Mouse (Mus musculus) kidney, adult 11 months (tissue): ENCODE data around the gene Gm10721.
"Not testable (repeated sequence)": the region's sequence is repeated elsewhere in the genome, so short reads cannot be mapped to it uniquely, and the experiment has no call there.

Experiments used
- DNase-seq: peaks from one replicate; pipeline ENCODE4 v3.0.0; 2022

The Gm10721 gene

DNA sequence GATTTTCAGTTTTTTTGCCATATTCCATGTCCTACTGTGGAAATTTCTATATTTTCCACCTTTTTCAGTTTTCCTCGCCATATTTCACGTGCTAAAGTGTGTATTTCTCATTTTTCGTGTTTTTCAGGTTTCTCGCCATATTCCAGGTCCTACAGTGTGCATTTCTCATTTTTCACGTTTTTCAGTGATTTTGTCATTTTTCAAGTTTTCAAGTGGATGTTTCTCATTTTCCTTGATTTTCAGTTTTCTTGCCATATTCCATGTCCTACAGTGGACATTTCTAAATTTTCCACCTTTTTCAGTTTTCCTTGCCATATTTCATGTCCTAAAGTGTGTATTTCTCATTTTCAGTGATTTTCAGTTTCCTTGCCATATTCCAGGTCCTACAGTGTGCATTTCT, 13.2 kb downstream of the Gm10721 start:
- DNase-seq, result not testable (repeated sequence)

DNA sequence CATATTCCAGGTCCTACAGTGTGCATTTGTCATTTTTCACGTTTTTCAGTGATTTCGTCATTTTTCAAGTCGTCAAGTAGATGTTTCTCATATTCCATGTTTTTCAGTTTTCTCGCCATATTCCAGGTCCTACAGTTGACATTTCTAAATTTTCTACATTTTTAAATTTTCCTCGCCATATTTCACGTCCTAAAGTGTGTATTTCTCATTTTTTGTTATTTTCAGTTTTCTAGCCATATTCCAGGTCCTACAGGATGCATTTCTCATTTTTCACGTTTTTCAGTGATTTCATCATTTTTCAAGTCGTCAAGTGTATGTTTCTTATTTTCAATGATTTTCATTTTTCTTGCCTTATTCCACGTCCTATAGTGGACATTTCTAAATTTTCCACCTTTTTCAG, 13.8 kb downstream of the Gm10721 start:
- DNase-seq, result not testable (repeated sequence)

DNA sequence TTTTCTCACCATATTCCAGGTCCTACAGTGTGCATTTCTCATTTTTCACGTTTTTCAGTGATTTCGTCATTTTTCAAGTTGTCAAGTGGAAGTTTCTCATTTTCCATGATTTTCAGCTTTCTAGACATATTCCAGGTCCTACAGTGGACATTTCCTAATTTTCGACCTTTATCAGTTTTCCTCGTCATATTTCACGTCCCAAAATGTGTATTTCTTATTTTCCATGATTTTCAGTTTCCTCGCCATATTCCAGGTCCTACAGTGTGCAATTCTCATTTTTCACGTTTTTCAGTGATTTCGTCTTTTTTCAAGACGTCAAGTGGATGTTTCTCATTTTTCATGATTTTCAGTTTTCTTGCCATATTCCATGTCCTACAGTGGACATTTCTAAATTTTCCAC, 14.3 kb downstream of the Gm10721 start:
- DNase-seq, result not testable (repeated sequence)

DNA sequence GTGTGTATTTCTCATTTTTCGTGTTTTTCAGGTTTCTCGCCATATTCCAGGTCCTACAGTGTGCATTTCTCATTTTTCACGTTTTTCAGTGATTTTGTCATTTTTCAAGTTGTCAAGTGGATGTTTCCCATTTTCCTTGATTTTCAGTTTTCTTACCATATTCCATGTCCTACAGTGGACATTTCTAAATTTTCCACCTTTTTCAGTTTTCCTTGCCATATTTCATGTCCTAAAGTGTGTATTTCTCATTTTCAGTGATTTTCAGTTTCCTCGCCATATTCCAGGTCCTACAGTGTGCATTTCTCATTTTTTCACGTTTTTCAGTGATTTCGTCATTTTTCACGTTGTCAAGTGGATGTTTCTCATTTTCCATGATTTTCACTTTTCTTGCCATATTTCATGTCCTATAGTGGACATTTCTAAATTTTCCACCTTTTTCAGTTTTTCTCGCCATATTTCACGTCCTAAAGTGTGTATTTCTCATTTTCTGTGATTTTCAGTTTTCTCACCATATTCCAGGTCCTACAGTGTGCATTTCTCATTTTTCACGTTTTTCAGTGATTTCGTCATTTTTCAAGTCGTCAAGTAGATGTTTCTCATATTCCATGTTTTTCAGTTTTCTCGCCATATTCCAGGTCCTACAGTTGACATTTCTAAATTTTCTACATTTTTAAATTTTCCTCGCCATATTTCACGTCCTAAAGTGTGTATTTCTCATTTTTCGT, 16.5 kb downstream of the Gm10721 start:
- DNase-seq, result not testable (repeated sequence)

DNA sequence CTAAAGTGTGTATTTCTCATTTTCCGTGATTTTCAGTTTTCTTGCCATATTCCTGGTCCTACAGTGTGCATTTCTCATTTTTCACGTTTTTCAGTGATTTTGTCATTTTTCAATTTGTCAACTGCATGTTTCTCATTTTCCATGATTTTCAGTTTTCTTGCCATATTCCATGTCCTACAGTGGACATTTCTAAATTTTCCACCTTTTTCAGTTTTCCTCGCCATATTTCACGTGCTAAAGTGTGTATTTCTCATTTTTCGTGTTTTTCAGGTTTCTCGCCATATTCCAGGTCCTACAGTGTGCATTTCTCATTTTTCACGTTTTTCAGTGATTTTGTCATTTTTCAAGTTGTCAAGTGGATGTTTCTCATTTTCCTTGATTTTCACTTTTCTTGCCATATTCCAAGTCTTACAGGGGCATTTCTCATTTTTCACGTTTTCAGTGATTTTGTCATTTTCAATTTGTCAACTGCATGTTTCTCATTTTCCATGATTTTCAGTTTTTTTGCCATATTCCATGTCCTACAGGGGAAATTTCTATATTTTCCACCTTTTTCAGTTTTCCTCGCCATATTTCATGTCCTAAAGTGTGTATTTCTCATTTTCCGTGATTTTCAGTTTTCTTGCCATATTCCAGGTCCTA, 17.9 kb downstream of the Gm10721 start:
- not testable (repeated sequence) for DNase-seq

DNA sequence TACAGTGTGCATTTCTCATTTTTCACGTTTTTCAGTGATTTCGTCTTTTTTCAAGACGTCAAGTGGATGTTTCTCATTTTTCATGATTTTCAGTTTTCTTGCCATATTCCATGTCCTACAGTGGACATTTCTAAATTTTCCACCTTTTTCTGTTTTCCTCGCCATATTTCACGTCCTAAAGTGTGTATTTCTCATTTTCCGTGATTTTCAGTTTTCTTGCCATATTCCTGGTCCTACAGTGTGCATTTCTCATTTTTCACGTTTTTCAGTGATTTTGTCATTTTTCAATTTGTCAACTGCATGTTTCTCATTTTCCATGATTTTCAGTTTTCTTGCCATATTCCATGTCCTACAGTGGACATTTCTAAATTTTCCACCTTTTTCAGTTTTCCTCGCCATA, 21.4 kb downstream of the Gm10721 start, which contains the start of gene Gm17535:
Gene Gm17535, plus strand, starts transcription at position 301 of the 400 bp plus-strand sequence.
- not testable (repeated sequence) for DNase-seq

DNA sequence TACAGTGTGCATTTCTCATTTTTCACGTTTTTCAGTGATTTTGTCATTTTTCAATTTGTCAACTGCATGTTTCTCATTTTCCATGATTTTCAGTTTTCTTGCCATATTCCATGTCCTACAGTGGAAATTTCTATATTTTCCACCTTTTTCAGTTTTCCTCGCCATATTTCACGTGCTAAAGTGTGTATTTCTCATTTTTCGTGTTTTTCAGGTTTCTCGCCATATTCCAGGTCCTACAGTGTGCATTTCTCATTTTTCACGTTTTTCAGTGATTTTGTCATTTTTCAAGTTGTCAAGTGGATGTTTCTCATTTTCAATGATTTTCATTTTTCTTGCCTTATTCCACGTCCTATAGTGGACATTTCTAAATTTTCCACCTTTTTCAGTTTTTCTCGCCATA, 23.6 kb downstream of the Gm10721 start, which contains the start of gene Gm10715:
Gene Gm10715, plus strand, starts transcription at position 301 of the 400 bp plus-strand sequence.
- DNase-seq, result not testable (repeated sequence)

DNA sequence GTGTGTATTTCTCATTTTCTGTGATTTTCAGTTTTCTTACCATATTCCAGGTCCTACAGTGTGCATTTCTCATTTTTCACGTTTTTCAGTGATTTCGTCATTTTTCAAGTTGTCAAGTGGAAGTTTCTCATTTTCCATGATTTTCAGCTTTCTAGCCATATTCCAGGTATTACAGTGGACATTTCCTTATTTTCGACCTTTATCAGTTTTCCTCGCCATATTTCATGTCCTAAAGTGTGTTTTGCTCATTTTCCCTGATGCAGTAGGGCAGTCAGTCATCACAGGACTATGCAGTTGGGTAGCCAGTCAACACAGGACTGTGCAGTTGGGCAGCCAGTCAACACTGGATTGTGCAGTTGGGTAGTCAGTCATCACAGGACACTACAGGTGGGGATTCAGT, 25.2 kb downstream of the Gm10721 start:
- not testable (repeated sequence) for DNase-seq
